Mouse (Mus musculus): ENCODE measurements at regions not wholly inside any gene's neighbourhood (a gene's known extent, or its start where the extent isn't known, plus 50 kb on each side); places are given as distances from the start of the nearest gene placed in this dataset.

GRCm38 (mm10) chr2:21100248-21100808 lies 104.8 kb downstream of the Enkur start:
- TF ChIP-seq CTCF (IDR thresholded peaks at IDR 0.05; ENCODE audit: borderline replicate concordance, insufficient read depth, low read length) (no peak), POLR2A (IDR thresholded peaks at IDR 0.05; ENCODE audit: low read depth, low read length) (no peak)
